Mouse (Mus musculus): ENCODE measurements around the gene Hbq1a.

DNA sequence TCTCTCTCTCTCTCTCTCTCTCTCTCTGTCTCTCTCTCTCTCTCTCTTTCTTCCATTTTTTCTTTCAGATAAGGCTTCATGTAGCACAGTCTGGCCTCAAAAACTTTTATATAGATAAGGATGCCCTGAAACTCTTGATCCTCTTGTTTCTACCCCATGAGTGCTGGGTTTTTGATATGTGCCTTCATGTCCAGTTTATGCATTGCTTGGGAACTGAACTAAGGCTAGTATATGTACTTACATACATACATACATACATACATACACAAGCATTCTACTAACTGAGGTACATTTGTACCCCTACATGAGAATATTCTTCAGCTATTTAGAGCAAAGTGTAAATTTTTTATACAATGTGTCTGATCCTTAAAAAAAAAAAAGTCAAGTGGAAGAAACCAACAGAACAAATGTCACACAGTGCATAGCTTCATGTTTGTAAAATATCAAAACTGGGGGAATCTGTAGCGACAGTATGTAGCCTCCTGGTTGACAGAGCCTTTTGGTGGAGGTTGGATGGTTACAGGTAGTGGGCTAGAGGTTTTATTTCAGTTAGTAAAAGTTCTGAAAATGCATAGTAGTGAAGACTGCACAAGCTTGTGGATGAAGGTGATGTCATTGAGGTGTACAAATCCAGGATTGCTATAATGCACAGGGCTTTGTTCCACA lies 1.9 kb upstream of the Hbq1a start:
- TF ChIP-seq NELFE (IDR thresholded peaks at IDR 0.05; ENCODE audit: low read depth, low read length) (no peak), EP300 (IDR thresholded peaks at IDR 0.05; ENCODE audit: low read depth in 1 of 2, low read length in 2 of 2) (no peak), CTCF (IDR thresholded peaks at IDR 0.05 in 2 of 3, conservative IDR thresholded peaks at IDR 0.05 in 1 of 3; ENCODE audit: control insufficient read depth in 1 of 3, insufficient read depth in 1 of 3, low read depth in 2 of 3, low read length in 3 of 3, poor library complexity in 1 of 3, severe bottlenecking in 1 of 3) (no peak), TAL1 (IDR thresholded peaks at IDR 0.05; ENCODE audit: low read length) (no peak)

All from MEL (cell line).